Mouse (Mus musculus): Measurements from ENCODE around the gene Gldn. TPM values are rescaled to one million over a fixed set of nuclear protein-coding genes. Genes with fewer than 3 reads are reported as not detected.

Gldn gene
- polyA plus RNA-seq, 1 experiment from 2014 or later: 0.03 TPM

- H3K4me3 ChIP-seq (ENCODE audit: low read depth, low read length): no peak overlapping the region
- no peak overlapping the region for H3K27ac ChIP-seq (ENCODE audit: low read depth, low read length)
- WGBS: 54% methylated on average over 5 of the region's 5 CpGs
- no peaks in the 10 kb centered on the region for H3K4me1 ChIP-seq (replicated peaks; ENCODE audit: control insufficient read depth, insufficient read depth, low read length)
- DNase-seq (ENCODE audit: low spot score) (no peak), ATAC-seq (ENCODE audit: low FRiP score) (no peak)
- H3K36me3 ChIP-seq (ENCODE audit: control insufficient read depth, insufficient read depth, low read length): no peaks in the 10 kb centered on the region
- H3K27me3 ChIP-seq (ENCODE audit: control insufficient read depth, insufficient read depth, low read length): peaks cover 6% of the 10 kb centered on the region; the same call in 1 of the 2 replicates
- H3K9me3 ChIP-seq (ENCODE audit: control insufficient read depth, low read length): no peaks in the 10 kb centered on the region
- H3K4me2 ChIP-seq (replicated peaks; ENCODE audit: low read depth, low read length): no peak overlapping the region
- no peak overlapping the region for H3K9ac ChIP-seq (ENCODE audit: low read depth, low read length)
Measured at GRCm38 (mm10) chr9:54287804-54288203, 1.5 kb downstream of the Gldn start.

- no peaks in the 10 kb centered on the region for H3K9me3 ChIP-seq (ENCODE audit: control insufficient read depth, low read length)
- no peak overlapping the region for H3K9ac ChIP-seq (ENCODE audit: low read depth, low read length)
- no peak overlapping the region for H3K4me3 ChIP-seq (ENCODE audit: low read depth, low read length)
- H3K27ac ChIP-seq (ENCODE audit: low read depth, low read length): no peak overlapping the region
- no peaks in the 10 kb centered on the region for H3K4me1 ChIP-seq (replicated peaks; ENCODE audit: control insufficient read depth, insufficient read depth, low read length)
- ATAC-seq (ENCODE audit: low FRiP score) (no peak), DNase-seq (ENCODE audit: low spot score) (no peak)
- WGBS: 83% methylated on average over 2 of the region's 3 CpGs
- no peak overlapping the region for H3K4me2 ChIP-seq (replicated peaks; ENCODE audit: low read depth, low read length)
- no peaks in the 10 kb centered on the region for H3K27me3 ChIP-seq (ENCODE audit: control insufficient read depth, insufficient read depth, low read length)
- no peaks in the 10 kb centered on the region for H3K36me3 ChIP-seq (ENCODE audit: control insufficient read depth, insufficient read depth, low read length)
Measured at GRCm38 (mm10) chr9:54299389-54299788, 13.1 kb downstream of the Gldn start.

DNA sequence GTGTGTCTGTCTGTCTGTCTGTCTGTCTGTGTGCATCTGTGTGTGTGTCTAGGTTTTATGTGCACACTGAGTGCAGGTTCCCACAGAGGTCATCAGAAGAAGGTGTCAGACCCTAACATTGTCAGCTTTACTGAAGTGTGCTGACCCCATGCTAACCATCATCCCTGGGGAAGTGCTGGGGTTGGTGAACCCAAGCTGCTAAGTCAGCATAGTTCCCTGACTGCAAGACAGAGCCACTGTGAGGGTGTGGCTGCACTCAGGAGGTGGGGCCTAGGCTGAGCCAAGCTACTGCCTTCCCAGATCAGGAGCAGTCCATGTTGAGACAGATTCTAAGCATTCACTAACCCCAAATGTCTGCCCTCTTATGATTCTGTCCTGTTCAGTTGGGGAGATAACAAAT, 13.5 kb downstream of the Gldn start:
- Histone ChIP-seq H3K9ac (ENCODE audit: low read depth, low read length) (no peak overlapping the region), H3K36me3 (ENCODE audit: control insufficient read depth, insufficient read depth, low read length) (no peaks in the 10 kb centered on the region), H3K27ac (ENCODE audit: low read depth, low read length) (no peak overlapping the region), H3K4me2 (replicated peaks; ENCODE audit: low read depth, low read length) (no peak overlapping the region), H3K9me3 (ENCODE audit: control insufficient read depth, low read length) (no peaks in the 10 kb centered on the region), H3K27me3 (ENCODE audit: control insufficient read depth, insufficient read depth, low read length) (no peaks in the 10 kb centered on the region), H3K4me1 (replicated peaks; ENCODE audit: control insufficient read depth, insufficient read depth, low read length) (no peaks in the 10 kb centered on the region), H3K4me3 (ENCODE audit: low read depth, low read length) (no peak overlapping the region)
- no peak for ATAC-seq (ENCODE audit: low FRiP score)
- no peak for DNase-seq (ENCODE audit: low spot score)

GRCm38 (mm10) chr9:54301255-54301654, 15.0 kb downstream of the Gldn start:
- Histone ChIP-seq H3K9ac (ENCODE audit: low read depth, low read length) (no peak overlapping the region), H3K36me3 (ENCODE audit: control insufficient read depth, insufficient read depth, low read length) (no peaks in the 10 kb centered on the region), H3K4me2 (replicated peaks; ENCODE audit: low read depth, low read length) (no peak overlapping the region), H3K4me1 (replicated peaks; ENCODE audit: control insufficient read depth, insufficient read depth, low read length) (no peaks in the 10 kb centered on the region), H3K9me3 (ENCODE audit: control insufficient read depth, low read length) (no peaks in the 10 kb centered on the region), H3K4me3 (ENCODE audit: low read depth, low read length) (no peak overlapping the region), H3K27me3 (ENCODE audit: control insufficient read depth, insufficient read depth, low read length) (no peaks in the 10 kb centered on the region), H3K27ac (ENCODE audit: low read depth, low read length) (no peak overlapping the region)
- 84% methylated on average over 4 of the region's 4 CpGs for WGBS
- ATAC-seq (ENCODE audit: low FRiP score) (no peak), DNase-seq (ENCODE audit: low spot score) (no peak)

DNA sequence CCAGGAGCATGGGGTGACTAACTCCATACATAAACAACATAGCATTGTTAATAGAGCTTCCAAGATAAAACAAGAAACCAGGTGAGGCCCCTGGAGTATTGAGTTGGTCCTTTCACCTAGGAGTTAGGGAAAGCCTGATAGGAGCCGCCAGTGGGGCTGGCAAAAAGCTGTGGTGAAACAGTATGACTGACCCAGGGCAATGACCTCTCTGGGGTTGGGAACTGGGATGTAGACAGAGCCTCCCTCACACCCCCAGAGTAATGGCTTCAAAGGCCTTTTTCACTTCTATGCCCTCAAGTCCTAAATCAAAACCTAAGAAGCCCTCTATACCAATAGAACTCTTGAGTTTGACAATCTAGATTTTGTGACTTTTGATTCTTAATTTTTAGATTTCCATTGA, 21.9 kb downstream of the Gldn start:
- no peaks in the 10 kb centered on the region for H3K9me3 ChIP-seq (ENCODE audit: control insufficient read depth, low read length)
- H3K4me2 ChIP-seq (replicated peaks; ENCODE audit: low read depth, low read length): no peak overlapping the region
- H3K27ac ChIP-seq (ENCODE audit: low read depth, low read length): no peak overlapping the region
- H3K9ac ChIP-seq (ENCODE audit: low read depth, low read length): no peak overlapping the region
- DNase-seq (ENCODE audit: low spot score) (no peak), ATAC-seq (ENCODE audit: low FRiP score) (no peak)
- WGBS: 60% methylated on average over 1 of the region's 1 CpGs
- no peaks in the 10 kb centered on the region for H3K4me1 ChIP-seq (replicated peaks; ENCODE audit: control insufficient read depth, insufficient read depth, low read length)
- no peaks in the 10 kb centered on the region for H3K27me3 ChIP-seq (ENCODE audit: control insufficient read depth, insufficient read depth, low read length)
- H3K36me3 ChIP-seq (ENCODE audit: control insufficient read depth, insufficient read depth, low read length): no peaks in the 10 kb centered on the region
- H3K4me3 ChIP-seq (ENCODE audit: low read depth, low read length): no peak overlapping the region

DNA sequence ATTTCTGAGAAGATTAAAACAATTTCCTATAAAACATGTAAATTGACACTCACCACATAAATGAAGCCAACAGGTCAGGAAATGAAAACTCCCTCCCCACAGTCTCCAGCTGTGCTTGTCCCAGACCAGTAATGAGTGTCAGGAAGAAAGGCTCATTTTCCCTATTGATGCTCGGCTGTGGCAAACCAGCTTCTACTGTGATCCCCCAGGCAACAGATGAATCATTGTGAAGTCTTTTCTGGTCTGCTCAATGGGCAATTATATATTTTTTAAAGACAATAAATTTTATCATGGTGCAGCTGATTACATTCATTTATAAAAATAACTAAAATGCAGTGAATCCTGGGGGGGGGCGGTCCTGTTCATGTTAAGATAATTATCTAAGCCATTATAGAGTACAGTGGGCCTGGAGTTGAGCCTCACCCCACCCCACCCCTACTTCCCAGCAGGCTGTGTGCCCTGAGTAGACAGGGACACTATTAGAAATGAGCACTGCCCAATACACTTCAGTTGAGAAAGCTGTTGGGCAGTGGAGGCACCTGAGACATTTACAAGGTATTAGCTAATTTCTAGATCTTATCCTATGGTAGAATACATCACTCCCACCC, 22.6 kb downstream of the Gldn start:
- Histone ChIP-seq H3K4me2 (replicated peaks; ENCODE audit: low read depth, low read length) (no peak overlapping the region), H3K9me3 (ENCODE audit: control insufficient read depth, low read length) (no peaks in the 10 kb centered on the region), H3K4me3 (ENCODE audit: low read depth, low read length) (no peak overlapping the region), H3K36me3 (ENCODE audit: control insufficient read depth, insufficient read depth, low read length) (no peaks in the 10 kb centered on the region), H3K4me1 (replicated peaks; ENCODE audit: control insufficient read depth, insufficient read depth, low read length) (no peaks in the 10 kb centered on the region), H3K27ac (ENCODE audit: low read depth, low read length) (no peak overlapping the region), H3K9ac (ENCODE audit: low read depth, low read length) (no peak overlapping the region), H3K27me3 (ENCODE audit: control insufficient read depth, insufficient read depth, low read length) (no peaks in the 10 kb centered on the region)
- DNase-seq (ENCODE audit: low spot score) (no peak), ATAC-seq (ENCODE audit: low FRiP score) (no peak)
- WGBS: 43% methylated on average over 2 of the region's 2 CpGs

DNA sequence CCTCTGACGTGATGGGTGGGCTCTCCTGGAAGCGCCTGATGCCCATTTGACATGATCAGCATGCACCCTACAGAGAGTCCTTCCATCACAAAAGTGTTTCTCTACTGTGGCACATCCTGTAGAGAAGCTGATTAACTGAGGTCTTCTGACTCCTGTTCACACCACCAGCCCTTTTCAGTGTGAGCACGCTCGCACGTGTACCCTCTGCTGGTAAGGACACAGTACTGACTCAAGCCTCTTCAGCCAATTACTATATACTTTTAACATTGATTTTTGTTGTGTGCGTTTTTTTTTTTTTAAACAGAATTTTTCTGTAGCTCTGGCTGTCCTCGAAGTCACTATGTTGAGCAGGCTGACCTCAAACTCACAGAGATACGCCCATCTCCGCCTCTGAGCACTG, 30.1 kb downstream of the Gldn start:
- H3K9ac ChIP-seq (ENCODE audit: low read depth, low read length): no peak overlapping the region
- ATAC-seq (ENCODE audit: low FRiP score): no peak
- no peaks in the 10 kb centered on the region for H3K9me3 ChIP-seq (ENCODE audit: control insufficient read depth, low read length)
- no peaks in the 10 kb centered on the region for H3K27me3 ChIP-seq (ENCODE audit: control insufficient read depth, insufficient read depth, low read length)
- no peak for DNase-seq (ENCODE audit: low spot score)
- no peak overlapping the region for H3K27ac ChIP-seq (ENCODE audit: low read depth, low read length)
- H3K4me2 ChIP-seq (replicated peaks; ENCODE audit: low read depth, low read length): no peak overlapping the region
- H3K4me1 ChIP-seq (replicated peaks; ENCODE audit: control insufficient read depth, insufficient read depth, low read length): no peaks in the 10 kb centered on the region
- no peaks in the 10 kb centered on the region for H3K36me3 ChIP-seq (ENCODE audit: control insufficient read depth, insufficient read depth, low read length)
- WGBS: 70% methylated on average over 9 of the region's 9 CpGs
- H3K4me3 ChIP-seq (ENCODE audit: low read depth, low read length): no peak overlapping the region

DNA sequence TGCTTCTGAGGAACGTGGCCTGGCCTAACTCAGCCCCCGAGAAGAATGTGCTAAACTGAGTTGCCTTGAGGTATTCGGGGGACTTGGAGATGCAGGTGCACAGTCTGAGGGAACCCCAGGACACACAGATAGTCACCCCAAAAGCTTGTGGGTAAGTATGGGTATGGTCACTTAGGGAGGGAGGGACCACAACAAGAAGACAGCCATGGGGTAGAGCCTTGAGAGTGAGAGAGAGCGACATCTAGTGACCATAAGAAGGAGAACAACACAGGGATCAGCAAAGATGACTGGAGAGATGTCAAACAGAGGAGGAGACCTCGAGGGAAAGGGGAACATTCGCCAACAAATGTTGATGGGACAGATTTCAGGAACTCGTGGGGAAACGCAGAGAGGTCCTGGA, 37.2 kb downstream of the Gldn start:
- Histone ChIP-seq H3K4me3 (ENCODE audit: low read depth, low read length) (no peak overlapping the region), H3K36me3 (ENCODE audit: control insufficient read depth, insufficient read depth, low read length) (no peaks in the 10 kb centered on the region), H3K27me3 (ENCODE audit: control insufficient read depth, insufficient read depth, low read length) (no peaks in the 10 kb centered on the region), H3K4me2 (replicated peaks; ENCODE audit: low read depth, low read length) (no peak overlapping the region), H3K27ac (ENCODE audit: low read depth, low read length) (no peak overlapping the region), H3K9ac (ENCODE audit: low read depth, low read length) (no peak overlapping the region), H3K4me1 (replicated peaks; ENCODE audit: control insufficient read depth, insufficient read depth, low read length) (no peaks in the 10 kb centered on the region), H3K9me3 (ENCODE audit: control insufficient read depth, low read length) (no peaks in the 10 kb centered on the region)
- peak; percentile 22; the same call in 1 of the 2 replicates for ATAC-seq (ENCODE audit: low FRiP score)
- 46% methylated on average over 8 of the region's 8 CpGs for WGBS
- peak; percentile 50 for DNase-seq (ENCODE audit: low spot score)

DNA sequence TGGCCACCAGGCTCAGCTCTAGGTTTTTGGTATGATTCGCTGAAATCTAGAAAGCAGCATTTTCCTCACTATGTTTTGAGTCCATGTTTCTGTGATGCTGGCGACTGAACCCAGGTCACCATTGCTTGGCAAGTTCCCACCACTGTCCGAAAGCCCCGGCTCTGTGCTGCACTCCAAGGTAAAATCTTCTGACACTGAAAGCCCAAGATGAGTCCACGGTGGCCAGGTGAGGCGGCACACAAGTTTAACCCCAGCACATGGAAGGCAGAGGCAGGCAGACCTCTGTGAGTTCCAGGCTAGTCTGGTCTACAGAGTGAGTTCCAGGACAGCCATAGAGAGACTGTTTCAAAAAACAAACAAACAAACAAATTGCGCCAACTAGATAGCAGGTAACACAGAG, 42.9 kb downstream of the Gldn start:
- Histone ChIP-seq H3K9ac (ENCODE audit: low read depth, low read length) (no peak overlapping the region), H3K27ac (ENCODE audit: low read depth, low read length) (no peak overlapping the region), H3K9me3 (ENCODE audit: control insufficient read depth, low read length) (no peaks in the 10 kb centered on the region), H3K4me3 (ENCODE audit: low read depth, low read length) (no peak overlapping the region), H3K4me2 (replicated peaks; ENCODE audit: low read depth, low read length) (no peak overlapping the region), H3K4me1 (replicated peaks; ENCODE audit: control insufficient read depth, insufficient read depth, low read length) (no peaks in the 10 kb centered on the region), H3K36me3 (ENCODE audit: control insufficient read depth, insufficient read depth, low read length) (no peaks in the 10 kb centered on the region), H3K27me3 (ENCODE audit: control insufficient read depth, insufficient read depth, low read length) (no peaks in the 10 kb centered on the region)
- no peak for ATAC-seq (ENCODE audit: low FRiP score)
- WGBS: 93% methylated on average over 7 of the region's 7 CpGs
- no peak for DNase-seq (ENCODE audit: low spot score)

Data from hindbrain, embryonic 11.5 days (tissue).